Mouse (Mus musculus): ENCODE results near the gene Lpar2. TPM values are rescaled to one million over a fixed set of nuclear protein-coding genes. Genes with fewer than 3 reads are reported as not detected.

Lpar2 gene
- polyA plus RNA-seq, 1 experiment from 2014 or later, result 0.75 TPM

GRCm38 (mm10) chr8:69874654-69875053 is 52.4 kb downstream of the Lpar2 start:
- Histone ChIP-seq H3K36me3 (no peaks in the 10 kb centered on the region), H3K9ac (no peak overlapping the region), H3K4me1 (replicated peaks) (no peaks in the 10 kb centered on the region), H3K27me3 (peaks cover 7% of the 10 kb centered on the region), H3K4me2 (no peak overlapping the region), H3K27ac (replicated peaks) (no peak overlapping the region), H3K4me3 (no peak overlapping the region), H3K9me3 (no peaks in the 10 kb centered on the region)
- ATAC-seq (ENCODE audit: low FRiP score, low read depth), result no peak
- WGBS, result 89% methylated on average over 13 of the region's 13 CpGs

- WGBS, result 56% methylated on average over 10 of the region's 10 CpGs
- peaks cover 5% of the 10 kb centered on the region for H3K4me1 ChIP-seq (replicated peaks)
- no peak overlapping the region for H3K4me2 ChIP-seq
- ATAC-seq (ENCODE audit: low FRiP score, low read depth), result no peak
- no peak overlapping the region for H3K9ac ChIP-seq
- H3K4me3 ChIP-seq, result no peak overlapping the region
- no peaks in the 10 kb centered on the region for H3K36me3 ChIP-seq
- no peaks in the 10 kb centered on the region for H3K9me3 ChIP-seq
- H3K27me3 ChIP-seq, result peaks cover 22% of the 10 kb centered on the region
- no peak overlapping the region for H3K27ac ChIP-seq (replicated peaks)
Observed at GRCm38 (mm10) chr8:69876097-69876496, 53.9 kb downstream of the Lpar2 start.

GRCm38 (mm10) chr8:69876967-69877366 is 54.7 kb downstream of the Lpar2 start:
- peaks cover 30% of the 10 kb centered on the region for H3K27me3 ChIP-seq
- peaks cover 14% of the 10 kb centered on the region for H3K4me1 ChIP-seq (replicated peaks)
- WGBS, result 86% methylated on average over 10 of the region's 10 CpGs
- H3K9me3 ChIP-seq, result no peaks in the 10 kb centered on the region
- H3K9ac ChIP-seq, result no peak overlapping the region
- no peak overlapping the region for H3K4me2 ChIP-seq
- no peaks in the 10 kb centered on the region for H3K36me3 ChIP-seq
- ATAC-seq (ENCODE audit: low FRiP score, low read depth), result no peak
- no peak overlapping the region for H3K4me3 ChIP-seq
- H3K27ac ChIP-seq (replicated peaks), result no peak overlapping the region

- Histone ChIP-seq H3K4me1 (replicated peaks) (peaks cover 18% of the 10 kb centered on the region), H3K36me3 (no peaks in the 10 kb centered on the region), H3K27me3 (peaks cover 35% of the 10 kb centered on the region), H3K9ac (no peak overlapping the region), H3K9me3 (no peaks in the 10 kb centered on the region), H3K4me2 (no peak overlapping the region), H3K27ac (replicated peaks) (no peak overlapping the region), H3K4me3 (no peak overlapping the region)
- WGBS, result 82% methylated on average over 4 of the region's 4 CpGs
- ATAC-seq (ENCODE audit: low FRiP score, low read depth), result no peak
Observed at GRCm38 (mm10) chr8:69877396-69877795, 55.2 kb downstream of the Lpar2 start.

GRCm38 (mm10) chr8:69877992-69878391 is 55.8 kb downstream of the Lpar2 start:
- H3K9me3 ChIP-seq, result no peaks in the 10 kb centered on the region
- H3K9ac ChIP-seq, result no peak overlapping the region
- H3K36me3 ChIP-seq, result no peaks in the 10 kb centered on the region
- 63% methylated on average over 3 of the region's 3 CpGs for WGBS
- ATAC-seq (ENCODE audit: low FRiP score, low read depth), result no peak
- no peak overlapping the region for H3K27ac ChIP-seq (replicated peaks)
- H3K4me3 ChIP-seq, result no peak overlapping the region
- H3K4me1 ChIP-seq (replicated peaks), result peaks cover 24% of the 10 kb centered on the region
- no peak overlapping the region for H3K4me2 ChIP-seq
- peaks cover 41% of the 10 kb centered on the region for H3K27me3 ChIP-seq

- H3K4me2 ChIP-seq, result peak overlapping the region; percentile 57; the same call in 1 of the 2 replicates
- no peak overlapping the region for H3K27ac ChIP-seq (replicated peaks)
- H3K4me1 ChIP-seq (replicated peaks), result peaks cover 24% of the 10 kb centered on the region
- no peaks in the 10 kb centered on the region for H3K36me3 ChIP-seq
- H3K27me3 ChIP-seq, result peaks cover 57% of the 10 kb centered on the region
- H3K4me3 ChIP-seq, result no peak overlapping the region
- WGBS, result 63% methylated on average over 8 of the region's 8 CpGs
- ATAC-seq (ENCODE audit: low FRiP score, low read depth), result no peak
- H3K9ac ChIP-seq, result no peak overlapping the region
- H3K9me3 ChIP-seq, result no peaks in the 10 kb centered on the region
Observed at GRCm38 (mm10) chr8:69879678-69880077, 57.4 kb downstream of the Lpar2 start.

Other genes with a start within 250 kb of the Lpar2 start
- 33.9 and 36.0 TPM in 2 replicates for gene Zfp868, start 196.9 kb upstream of the Lpar2 start, polyA plus RNA-seq (2015; fragmentation: Nextera tagmentation; extraction: Ambion mirVana)
- 2.4 and 2.6 TPM in 2 replicates for gene Zfp964, start 167.9 kb upstream of the Lpar2 start, polyA plus RNA-seq (2015; fragmentation: Nextera tagmentation; extraction: Ambion mirVana)
- 22.8 and 24.9 TPM in 2 replicates for gene Zfp869, start 111.7 kb upstream of the Lpar2 start, polyA plus RNA-seq (2015; fragmentation: Nextera tagmentation; extraction: Ambion mirVana)
- 6.0 and 7.0 TPM in 2 replicates for gene Zfp963, start 72.5 kb upstream of the Lpar2 start, polyA plus RNA-seq (2015; fragmentation: Nextera tagmentation; extraction: Ambion mirVana)
- gene Gm20422, start 47.5 kb upstream of the Lpar2 start, polyA plus RNA-seq (2015; fragmentation: Nextera tagmentation; extraction: Ambion mirVana), result 1.2 TPM in 1 of 2 replicates, not detected in the other
- gene Atp13a1, start 31.3 kb upstream of the Lpar2 start, polyA plus RNA-seq (2015; fragmentation: Nextera tagmentation; extraction: Ambion mirVana), result 50.1 and 54.6 TPM in 2 replicates
- 37.7 and 38.9 TPM in 2 replicates for gene Zfp866, start 31.3 kb upstream of the Lpar2 start, polyA plus RNA-seq (2015; fragmentation: Nextera tagmentation; extraction: Ambion mirVana)
- gene Gmip, start 13.8 kb upstream of the Lpar2 start, polyA plus RNA-seq (2015; fragmentation: Nextera tagmentation; extraction: Ambion mirVana), result 31.1 and 38.7 TPM in 2 replicates
- 59.4 and 59.5 TPM in 2 replicates for gene Pbx4, start 10.1 kb downstream of the Lpar2 start, polyA plus RNA-seq (2015; fragmentation: Nextera tagmentation; extraction: Ambion mirVana)
- 6.7 and 6.9 TPM in 2 replicates for gene Cilp2, start 65.3 kb downstream of the Lpar2 start, polyA plus RNA-seq (2015; fragmentation: Nextera tagmentation; extraction: Ambion mirVana)
- gene Tssk6, start 79.8 kb downstream of the Lpar2 start, polyA plus RNA-seq (2015; fragmentation: Nextera tagmentation; extraction: Ambion mirVana), result 3.5 and 4.3 TPM in 2 replicates
- gene Ndufa13, start 80.1 kb downstream of the Lpar2 start, polyA plus RNA-seq (2015; fragmentation: Nextera tagmentation; extraction: Ambion mirVana), result 196 and 197 TPM in 2 replicates
- 10.1 and 13.8 TPM in 2 replicates for gene Yjefn3, start 80.3 kb downstream of the Lpar2 start, polyA plus RNA-seq (2015; fragmentation: Nextera tagmentation; extraction: Ambion mirVana)
- 31.7 and 33.1 TPM in 2 replicates for gene Gatad2a, start 174.0 kb downstream of the Lpar2 start, polyA plus RNA-seq (2015; fragmentation: Nextera tagmentation; extraction: Ambion mirVana)
- gene Mau2, start 220.3 kb downstream of the Lpar2 start, polyA plus RNA-seq (2015; fragmentation: Nextera tagmentation; extraction: Ambion mirVana), result 71.7 and 72.2 TPM in 2 replicates
- gene Sugp1, start 220.4 kb downstream of the Lpar2 start, polyA plus RNA-seq (2015; fragmentation: Nextera tagmentation; extraction: Ambion mirVana), result 55.5 and 57.6 TPM in 2 replicates

All from hindbrain, embryonic 15.5 days (tissue).